Mouse (Mus musculus): Measurements from ENCODE around the gene Prkn. TPM values are rescaled to one million over a fixed set of nuclear protein-coding genes. Genes with fewer than 3 reads are reported as not detected.

The Prkn gene
- total RNA-seq, 2 experiments from 2014 or later: 12.8 to 12.9 TPM

- DNase-seq: no peak
- intact Hi-C loops (cut with DNase I; ENCODE audit: low total_unique reads): no loop called here
These were observed 1018.7 kb downstream of the Prkn start for GRCm38 (mm10) chr17:11858772-11859405.

DNA sequence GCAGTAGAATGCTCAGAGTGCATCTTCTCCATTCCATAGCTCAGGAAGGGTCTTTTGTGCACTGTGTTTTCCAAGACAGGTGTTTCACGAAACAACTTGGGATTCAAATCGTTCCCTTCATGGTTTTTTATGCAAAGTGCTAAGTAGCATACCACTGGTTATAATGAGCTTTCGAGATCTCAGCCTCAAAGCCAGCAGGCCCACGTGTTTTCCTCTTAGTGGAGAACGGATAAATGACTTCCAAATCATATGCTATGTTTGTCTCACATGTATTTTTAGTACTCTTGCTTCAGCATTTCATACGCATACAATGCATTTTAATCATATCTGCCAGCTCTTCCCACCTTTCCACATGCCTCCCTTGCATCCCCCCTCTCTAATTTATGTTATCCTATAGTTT, 1021.0 kb downstream of the Prkn start:
- intact Hi-C loops (cut with DNase I; ENCODE audit: low total_unique reads): no loop called here
- DNase-seq: no peak

DNA sequence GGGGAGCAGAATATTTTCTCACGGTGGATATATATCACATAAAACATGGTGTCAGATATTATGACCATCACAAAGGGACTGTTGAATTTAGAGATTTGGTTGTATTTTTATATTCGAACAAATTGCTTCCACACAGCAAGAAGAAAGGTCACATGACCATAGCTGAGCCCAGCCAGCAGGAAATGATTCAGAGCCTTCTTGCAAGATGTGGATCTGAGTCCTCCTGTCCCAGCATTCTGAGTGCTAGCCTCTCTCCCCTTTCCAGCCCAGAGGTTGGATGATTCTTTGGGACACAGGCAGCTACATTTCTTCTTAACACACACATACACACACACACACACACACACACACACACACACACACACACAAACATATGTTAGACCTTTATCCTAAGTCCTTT, 1022.2 kb downstream of the Prkn start:
- no peak for DNase-seq
- intact Hi-C loops (cut with DNase I; ENCODE audit: low total_unique reads): no loop called here

- intact Hi-C loops (cut with DNase I; ENCODE audit: low total_unique reads): no loop called here
- no peak for DNase-seq
These were observed 1022.8 kb downstream of the Prkn start for GRCm38 (mm10) chr17:11863017-11863416.

DNA sequence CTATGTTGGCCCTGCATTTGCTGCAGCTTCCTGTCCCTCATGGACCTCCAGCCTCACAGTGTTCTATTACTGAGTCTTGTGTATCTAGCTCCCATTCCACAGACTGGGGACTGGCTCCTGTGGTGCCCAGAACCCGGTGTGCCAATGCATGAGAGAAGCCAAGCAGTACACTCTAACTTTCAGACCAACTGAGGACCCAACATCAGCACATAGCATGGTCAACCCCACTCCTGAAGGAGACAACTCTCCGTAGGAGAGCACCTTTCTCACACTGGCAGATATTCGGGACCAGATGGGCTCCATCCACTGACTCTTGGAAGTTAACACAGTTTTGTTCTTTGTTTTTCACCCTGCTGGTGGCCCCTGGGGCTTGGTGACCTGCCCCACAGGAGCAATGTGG, 1026.0 kb downstream of the Prkn start:
- no peak for DNase-seq
- intact Hi-C loops (cut with DNase I; ENCODE audit: low total_unique reads): no loop called here

DNA sequence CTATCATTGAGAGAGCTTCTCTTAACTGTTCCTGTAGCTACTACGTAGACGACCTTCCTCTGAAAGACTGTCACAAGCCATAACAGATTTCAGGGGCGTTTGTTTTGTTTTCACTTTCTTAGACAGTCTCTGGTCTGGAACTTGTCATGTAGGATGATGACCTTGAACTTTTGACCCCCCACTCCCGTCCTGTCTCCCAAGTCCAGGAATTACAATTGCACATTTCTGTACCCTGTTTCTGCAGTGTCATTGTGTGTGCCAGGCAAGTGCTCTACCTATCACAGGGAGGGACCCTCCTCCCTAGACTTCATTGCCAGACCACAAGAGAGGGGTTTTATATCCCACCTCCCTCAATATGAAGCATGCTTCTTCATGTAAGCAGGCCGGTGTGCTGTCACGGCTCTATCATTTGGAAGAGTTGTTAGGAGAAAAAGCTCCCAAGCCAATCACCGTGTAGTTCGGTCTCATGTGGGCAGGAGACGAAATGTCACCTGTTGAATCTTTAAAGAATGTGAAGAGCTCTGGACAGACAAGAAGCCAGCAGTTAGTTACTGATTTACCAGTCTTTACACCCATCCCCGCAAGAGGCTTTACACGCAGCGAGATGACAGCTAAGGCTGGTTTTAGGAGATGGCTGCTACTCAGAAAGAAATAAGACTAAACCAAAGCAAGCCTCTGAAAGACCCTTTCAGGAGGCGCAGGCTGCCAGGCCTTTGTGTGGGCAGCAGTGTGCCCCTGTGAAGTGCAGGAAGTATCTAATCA, 1027.3 kb downstream of the Prkn start:
- DNase-seq: no peak
- intact Hi-C loops (cut with DNase I; ENCODE audit: low total_unique reads): no loop called here

- no peak for DNase-seq
- intact Hi-C loops (cut with DNase I; ENCODE audit: low total_unique reads): no loop called here
These were observed 1030.4 kb downstream of the Prkn start for GRCm38 (mm10) chr17:11870546-11870945.

DNA sequence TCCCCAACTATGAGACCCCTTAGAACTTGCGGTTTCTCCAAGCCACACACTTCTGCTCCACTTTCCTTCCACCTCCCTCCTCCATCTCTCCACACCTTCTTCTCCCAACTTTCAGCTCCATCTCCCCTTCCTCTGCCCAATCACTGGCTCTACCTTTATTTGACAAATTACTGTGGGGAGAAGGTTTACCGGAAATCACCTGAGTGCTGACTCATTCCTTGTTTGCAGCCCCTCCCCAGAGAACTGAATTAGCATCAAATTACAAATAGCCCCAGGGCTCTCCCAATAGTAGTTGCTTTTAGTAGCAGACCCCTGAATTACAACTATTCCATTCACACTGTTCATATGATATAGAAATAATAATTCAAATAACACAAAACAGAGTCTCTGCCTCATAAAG, 1036.1 kb downstream of the Prkn start:
- intact Hi-C loops (cut with DNase I; ENCODE audit: low total_unique reads): no loop called here

GRCm38 (mm10) chr17:11881110-11881820, 1041.1 kb downstream of the Prkn start:
- DNase-seq: no peak
- intact Hi-C loops (cut with DNase I; ENCODE audit: low total_unique reads): no loop called here

More for the DNA sequence above, 1036.1 kb downstream of the Prkn start:
- DNase-seq: no peak

- DNase-seq: no peak
- intact Hi-C loops (cut with DNase I; ENCODE audit: low total_unique reads): no loop called here
These were observed 1045.4 kb downstream of the Prkn start for GRCm38 (mm10) chr17:11885601-11886000.

- no peak for DNase-seq
- intact Hi-C loops (cut with DNase I; ENCODE audit: low total_unique reads): no loop called here
These were observed 1046.8 kb downstream of the Prkn start for GRCm38 (mm10) chr17:11886963-11887362.

DNA sequence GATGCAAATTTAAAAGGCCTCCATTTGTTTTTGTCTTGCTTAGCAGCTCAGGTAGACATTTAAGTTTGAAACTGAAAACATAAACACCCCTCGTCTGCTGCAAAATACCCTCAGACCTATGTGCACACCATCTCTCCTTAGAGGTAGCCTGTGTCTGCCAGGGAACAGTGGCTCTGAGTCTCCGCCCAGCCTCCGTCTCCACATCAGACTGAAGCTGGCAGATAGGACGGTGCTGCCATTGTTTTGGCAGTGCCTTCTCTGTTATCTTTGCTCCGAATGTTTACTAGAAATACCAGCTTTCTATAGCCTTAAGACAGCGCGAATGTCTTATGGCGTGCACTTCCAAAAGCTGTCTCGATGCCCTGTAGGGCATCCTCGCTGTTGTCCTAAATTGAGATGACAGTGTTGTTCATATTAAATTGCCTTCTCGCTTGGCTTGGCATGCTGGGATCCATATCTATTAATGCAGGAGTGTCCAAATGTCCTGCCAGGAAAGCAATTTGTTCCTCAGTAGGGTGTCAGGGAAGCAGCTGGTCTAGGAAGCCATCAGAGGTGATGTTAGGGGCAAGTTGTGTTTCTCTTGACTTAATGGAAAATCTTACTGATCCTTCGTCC, 1047.5 kb downstream of the Prkn start:
- intact Hi-C loops (cut with DNase I; ENCODE audit: low total_unique reads): no loop called here
- DNase-seq: no peak

- no peak for DNase-seq
- intact Hi-C loops (cut with DNase I; ENCODE audit: low total_unique reads): no loop called here
These were observed 1048.6 kb downstream of the Prkn start for GRCm38 (mm10) chr17:11888806-11889205.

GRCm38 (mm10) chr17:11900300-11900699, 1060.1 kb downstream of the Prkn start:
- intact Hi-C loops (cut with DNase I; ENCODE audit: low total_unique reads): no loop called here
- DNase-seq: no peak

DNA sequence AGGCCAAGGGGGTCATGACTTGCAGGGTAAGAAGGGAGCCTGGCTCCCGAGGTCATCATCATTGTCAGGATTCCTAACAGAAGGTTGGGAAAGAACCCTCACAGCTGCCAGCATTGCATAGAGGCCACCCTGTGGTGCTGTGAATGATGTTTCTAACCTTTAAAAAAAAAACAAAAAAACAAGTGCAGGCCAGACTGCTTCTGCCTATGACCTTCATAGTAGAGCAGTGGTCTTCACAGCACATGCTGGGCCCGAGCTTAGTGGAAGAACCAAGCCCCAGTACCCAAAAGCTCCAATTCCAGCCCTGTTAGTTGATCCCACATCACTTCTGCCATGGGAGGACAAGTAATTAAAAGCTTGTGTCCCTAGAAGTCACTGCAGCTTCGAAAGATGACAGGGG, 1061.5 kb downstream of the Prkn start:
- DNase-seq: no peak
- intact Hi-C loops (cut with DNase I; ENCODE audit: low total_unique reads): no loop called here

DNA sequence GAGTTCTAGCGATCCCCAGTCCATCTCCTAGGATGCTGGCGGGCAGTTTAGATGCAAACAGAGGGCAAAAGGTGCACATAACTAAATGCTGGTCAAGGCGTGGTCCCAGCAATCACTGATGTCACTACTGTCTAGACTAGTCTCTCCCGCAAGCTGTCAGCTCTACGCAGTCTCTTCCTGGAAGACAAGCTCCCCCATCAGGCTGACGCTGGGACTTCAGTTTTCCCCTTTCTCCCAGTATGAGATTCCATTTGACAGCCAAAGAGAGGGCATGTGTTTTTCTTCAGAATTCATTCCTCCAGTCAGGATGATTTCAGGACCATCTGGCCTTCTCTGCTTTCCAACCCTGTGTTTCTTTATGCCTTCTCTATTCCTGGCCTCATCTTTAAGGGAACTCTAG, 1062.8 kb downstream of the Prkn start:
- intact Hi-C loops (cut with DNase I; ENCODE audit: low total_unique reads): no loop called here
- DNase-seq: no peak

DNA sequence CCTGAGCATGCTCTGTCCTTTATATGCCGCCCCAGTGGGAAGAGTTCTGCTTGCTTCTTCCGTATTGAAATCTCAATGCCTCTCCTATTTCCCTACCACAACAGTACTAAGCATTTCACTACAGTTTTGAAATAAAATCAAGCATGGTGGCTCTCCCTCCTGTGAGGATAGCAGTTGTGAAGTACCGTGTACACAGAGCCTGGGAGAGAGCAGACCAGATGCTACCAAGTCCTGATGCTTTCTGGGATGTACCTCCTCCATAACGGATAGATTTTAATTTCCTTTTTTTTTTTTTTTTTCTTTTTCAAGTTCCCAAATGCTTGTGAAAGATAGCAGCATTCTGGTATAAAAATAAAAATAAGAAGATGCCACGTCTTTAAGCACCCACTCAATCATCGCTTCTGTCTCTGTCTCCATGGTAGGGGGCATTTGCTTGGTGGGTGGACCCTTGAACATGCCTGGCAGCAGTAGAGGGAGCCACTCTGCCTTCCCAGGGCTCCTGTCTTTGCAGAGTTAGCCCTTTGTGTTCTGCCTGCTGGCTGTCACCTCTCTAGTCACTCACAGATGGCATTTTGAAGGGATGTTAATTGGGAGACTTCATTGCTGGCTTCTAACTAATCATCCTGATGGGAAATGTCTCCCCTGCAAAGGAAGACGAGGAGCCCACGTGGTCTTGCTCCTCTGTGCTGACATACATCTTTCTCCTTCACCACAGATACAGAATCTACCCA, 1070.6 kb downstream of the Prkn start:
- intact Hi-C loops (cut with DNase I; ENCODE audit: low total_unique reads): no loop called here

DNA sequence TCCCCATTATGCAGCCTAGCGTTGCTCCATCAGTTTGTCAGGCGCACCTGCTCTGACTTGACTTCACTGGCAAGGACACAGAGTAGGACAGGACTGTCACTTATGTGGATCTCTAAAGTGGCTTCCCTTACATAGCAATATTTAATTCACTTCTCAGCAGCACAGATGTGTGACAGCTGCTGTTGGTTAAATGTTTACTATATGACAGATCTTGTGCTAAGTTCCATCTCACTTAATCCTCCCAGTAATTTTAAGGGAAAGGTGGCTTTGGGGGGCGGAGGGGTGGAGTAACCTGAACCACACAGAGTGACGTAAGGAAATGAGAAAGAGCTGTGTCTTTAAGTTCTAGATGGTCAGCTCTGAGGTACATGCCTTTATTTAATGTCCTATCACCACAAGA, 1072.0 kb downstream of the Prkn start:
- intact Hi-C loops (cut with DNase I; ENCODE audit: low total_unique reads): no loop called here

More for the DNA sequence above, 1070.6 kb downstream of the Prkn start:
- no peak for DNase-seq

DNA sequence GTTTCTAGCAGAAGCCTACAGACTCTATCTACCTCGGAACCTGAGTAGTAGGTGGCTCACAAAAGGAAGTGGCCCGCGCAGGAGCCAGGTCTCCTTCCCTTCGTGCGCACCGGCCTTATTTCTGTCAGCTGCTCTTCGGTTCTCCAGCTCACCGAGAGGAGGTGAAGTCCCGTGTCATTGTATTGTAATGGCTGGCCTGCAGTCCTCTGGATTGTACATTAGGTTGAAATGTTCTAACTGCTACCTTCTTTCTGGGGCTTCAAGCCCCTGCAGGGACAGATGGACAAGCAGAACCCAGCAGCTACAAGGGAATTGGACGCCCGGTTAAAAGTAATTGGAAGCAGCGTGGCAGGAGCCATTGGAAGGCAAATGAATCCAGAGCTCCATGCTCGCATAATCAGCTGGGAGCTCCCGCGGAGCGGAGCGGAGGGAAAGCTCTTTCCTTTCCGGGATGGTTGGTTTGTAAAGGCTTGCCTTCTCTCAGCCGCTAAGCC, 1072.7 kb downstream of the Prkn start:
- intact Hi-C loops (cut with DNase I; ENCODE audit: low total_unique reads): no loop called here
- no peak for DNase-seq

More for the DNA sequence above, 1072.0 kb downstream of the Prkn start:
- DNase-seq: no peak

All from gastrocnemius, postnatal 14 days (tissue).